Mouse (Mus musculus) liver, embryonic 14.5 days (tissue): ENCODE data around the gene Shisal1.

Experiments used
- CTCF ChIP-seq: IDR thresholded peaks from 2 replicates; pipeline ENCODE4 v1.5.1; 2016; ENCODE audit warnings: antibody characterized with exemption, low read depth, control low read depth
- EP300 ChIP-seq: IDR thresholded peaks from 2 replicates; pipeline ENCODE4 v1.6.1; 2016; ENCODE audit warnings: antibody characterized with exemption, low read depth

GRCm38 (mm10) chr15:84372801-84373200, 74.1 kb downstream of the Shisal1 start:
- TF ChIP-seq EP300 (no peak), CTCF (no peak)
